Mouse (Mus musculus) small intestine, adult 2 months (tissue): ENCODE measurements around the gene Als2. TPM values are rescaled to one million over a fixed set of nuclear protein-coding genes. Genes with fewer than 3 reads are reported as not detected.

Experiments
- H3K27ac ChIP-seq: fragments of 200-500 bp; 2 replicates; pipeline ENCODE4 v1.5.1; 2012; ENCODE audit warnings: low read depth, low read length, control low read depth, inconsistent platforms; ENCODE audit not compliant: insufficient read depth
- H3K27me3 ChIP-seq: fragments of 200-500 bp; 2 replicates; pipeline ENCODE4 v1.6.1; 2012; ENCODE audit warnings: mild to moderate bottlenecking, moderate library complexity, low read length, inconsistent platforms; ENCODE audit not compliant: control insufficient read depth, insufficient read depth
- H3K36me3 ChIP-seq: fragments of 200-500 bp; 2 replicates; pipeline ENCODE4 v1.6.1; 2012; ENCODE audit warnings: mild to moderate bottlenecking, low read length, control low read depth, inconsistent platforms; ENCODE audit not compliant: control insufficient read depth, insufficient read depth
- H3K4me1 ChIP-seq: fragments of 200-500 bp; 2 replicates; pipeline ENCODE4 v1.6.1; 2012; ENCODE audit warnings: low read length, inconsistent platforms, mixed read lengths; ENCODE audit not compliant: control insufficient read depth, insufficient read depth, insufficient read length
- H3K4me3 ChIP-seq: fragments of 200-500 bp; 2 replicates; pipeline ENCODE4 v1.5.1; 2012; ENCODE audit warnings: low read depth, mild to moderate bottlenecking, control low read depth, inconsistent platforms, low read length, moderate library complexity
- CTCF ChIP-seq: fragments of 200-500 bp; IDR thresholded peaks from 2 replicates; pipeline ENCODE4 v1.5.1; 2012; ENCODE audit warnings: low read depth, mild to moderate bottlenecking, control low read depth, inconsistent platforms, low read length, moderate library complexity, mixed read lengths; ENCODE audit not compliant: insufficient replicate concordance, insufficient read length; ENCODE audit errors: extremely low read depth
- POLR2A ChIP-seq: fragments of 200-500 bp; IDR thresholded peaks from 2 replicates; pipeline ENCODE4 v1.6.1; 2012; ENCODE audit warnings: low read depth, mild to moderate bottlenecking, control low read depth, inconsistent platforms, low read length, moderate library complexity
- WGBS: fragments of 180-500 bp; shearing (Covaris S2); methylation state at CpG from one replicate; pipeline ENCODE4 v1.1.7; 2018; 5-methylcytosine and 5-hydroxymethylcytosine counted together
- polyA plus RNA-seq: library from polyadenylated mRNA; depleted of rRNA; stranded (reverse); fragments of >200 nt; gene quantifications from 2 replicates; pipeline ENCODE4 v1.2.3, GENCODE M21; 2012

Als2 gene
- polyA plus RNA-seq, 1 experiment: 9.2 TPM

DNA sequence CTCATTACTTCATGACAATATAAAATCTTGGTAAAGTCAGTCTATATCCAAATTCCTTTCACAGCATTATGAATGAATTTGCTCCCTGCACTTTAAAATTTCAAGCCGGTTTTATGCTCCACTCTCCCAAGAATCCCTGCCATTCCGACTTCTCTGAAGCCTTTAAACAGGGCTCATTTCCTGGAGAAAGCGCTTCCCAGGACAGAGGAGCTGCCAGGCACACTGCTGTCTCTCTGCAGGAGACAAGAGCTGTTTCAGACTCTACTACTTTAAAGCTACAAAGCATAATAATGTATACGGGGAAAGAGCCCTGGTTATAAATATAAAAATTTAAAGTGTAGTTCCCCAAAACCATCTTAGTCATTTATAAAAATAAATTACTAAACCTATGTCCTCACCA lies 7.8 kb downstream of the Als2 start:
- peaks cover 4% of the 10 kb centered on the region for H3K36me3 ChIP-seq
- no peaks in the 10 kb centered on the region for H3K4me1 ChIP-seq
- no peak overlapping the region for H3K27ac ChIP-seq
- H3K4me3 ChIP-seq: no peak overlapping the region
- no peaks in the 10 kb centered on the region for H3K27me3 ChIP-seq
- TF ChIP-seq POLR2A (no peak), CTCF (no peak)
- 80% methylated on average over 4 of the region's 4 CpGs for whole genome bisulfite sequencing

DNA sequence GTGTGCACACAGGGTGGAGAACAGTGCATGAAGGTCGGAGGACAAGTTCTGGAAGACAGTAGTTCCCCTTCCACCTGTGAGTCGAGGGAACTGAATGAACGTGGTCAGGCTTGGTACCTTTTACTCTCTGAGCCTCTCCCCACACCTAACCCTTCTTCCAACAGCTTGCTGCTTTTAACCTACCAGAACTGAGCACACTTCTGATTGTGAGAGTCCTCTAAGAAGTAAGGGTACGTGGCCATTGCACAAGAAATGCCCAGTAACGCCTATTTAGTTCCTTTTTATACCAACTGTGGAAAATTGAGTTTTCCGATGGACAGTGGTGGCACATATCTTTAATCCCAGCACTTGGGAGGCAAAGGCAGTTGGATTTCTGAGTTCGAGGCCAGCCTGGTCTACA lies 8.5 kb downstream of the Als2 start:
- Histone ChIP-seq H3K27me3 (no peaks in the 10 kb centered on the region), H3K4me3 (no peak overlapping the region), H3K27ac (no peak overlapping the region), H3K36me3 (peaks cover 6% of the 10 kb centered on the region), H3K4me1 (no peaks in the 10 kb centered on the region)
- 81% methylated on average over 7 of the region's 7 CpGs for WGBS
- no peak for TF ChIP-seq POLR2A
- TF ChIP-seq CTCF: no peak

DNA sequence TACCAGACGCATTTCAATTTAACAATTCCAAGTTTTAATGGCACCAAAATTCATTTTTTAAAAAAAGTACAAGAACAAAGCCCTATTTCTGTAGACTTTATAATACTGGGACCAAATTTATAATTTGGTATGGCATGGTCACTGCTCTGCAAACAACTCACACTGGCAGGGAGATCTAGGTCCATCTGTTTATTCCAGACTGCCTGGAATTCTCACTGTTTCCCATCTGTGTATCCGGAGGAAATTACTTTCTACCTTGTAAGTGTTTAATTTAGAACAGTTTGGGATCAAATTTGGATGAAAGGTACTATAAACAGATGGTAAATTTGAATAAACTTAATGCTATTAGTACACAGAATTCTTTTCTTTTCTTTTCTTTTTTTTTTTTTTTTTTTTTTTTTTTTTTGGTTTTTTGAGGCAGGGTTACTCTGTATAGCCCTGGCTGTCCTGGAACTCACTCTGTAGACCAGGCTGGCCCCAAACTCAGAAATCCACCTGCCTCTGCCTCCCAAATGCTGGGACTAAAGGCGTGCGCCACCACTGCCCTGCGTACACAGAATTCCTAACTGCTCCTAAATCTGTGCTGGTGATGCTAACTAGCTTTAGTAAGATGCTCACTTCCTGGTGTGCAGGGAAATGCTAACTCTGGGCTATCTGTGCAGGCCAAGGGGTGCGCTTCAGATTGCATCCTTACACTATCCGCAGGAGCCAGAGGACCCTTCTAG lies 14.8 kb downstream of the Als2 start:
- H3K4me1 ChIP-seq: no peaks in the 10 kb centered on the region
- no peak overlapping the region for H3K4me3 ChIP-seq
- H3K27ac ChIP-seq: no peak overlapping the region
- H3K27me3 ChIP-seq: no peaks in the 10 kb centered on the region
- WGBS: 94% methylated on average over 7 of the region's 7 CpGs
- TF ChIP-seq CTCF (no peak), POLR2A (no peak)
- H3K36me3 ChIP-seq: peaks cover 12% of the 10 kb centered on the region

DNA sequence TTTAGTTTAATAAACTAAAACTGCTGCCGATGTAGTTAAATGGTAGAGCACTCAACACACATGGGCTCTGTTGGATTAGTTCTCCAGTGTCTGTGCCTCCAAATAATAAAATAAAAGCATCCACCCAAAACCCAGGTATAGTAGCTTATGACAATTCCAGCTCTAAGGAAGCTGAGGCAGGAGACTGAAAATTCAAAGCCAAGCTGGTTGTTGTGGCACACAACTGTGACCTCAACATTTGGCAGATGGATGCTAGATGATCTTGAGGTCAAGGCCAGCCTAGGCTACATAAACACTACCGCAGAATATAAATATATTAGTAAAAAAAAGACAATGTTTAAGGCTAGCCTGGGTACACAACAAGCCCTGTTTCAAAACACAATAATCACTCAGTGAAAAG lies 15.4 kb downstream of the Als2 start:
- Histone ChIP-seq H3K4me3 (no peak overlapping the region), H3K36me3 (peaks cover 13% of the 10 kb centered on the region), H3K4me1 (no peaks in the 10 kb centered on the region), H3K27ac (no peak overlapping the region), H3K27me3 (no peaks in the 10 kb centered on the region)
- 91% methylated on average over 2 of the region's 2 CpGs for WGBS
- TF ChIP-seq CTCF (no peak), POLR2A (no peak)

DNA sequence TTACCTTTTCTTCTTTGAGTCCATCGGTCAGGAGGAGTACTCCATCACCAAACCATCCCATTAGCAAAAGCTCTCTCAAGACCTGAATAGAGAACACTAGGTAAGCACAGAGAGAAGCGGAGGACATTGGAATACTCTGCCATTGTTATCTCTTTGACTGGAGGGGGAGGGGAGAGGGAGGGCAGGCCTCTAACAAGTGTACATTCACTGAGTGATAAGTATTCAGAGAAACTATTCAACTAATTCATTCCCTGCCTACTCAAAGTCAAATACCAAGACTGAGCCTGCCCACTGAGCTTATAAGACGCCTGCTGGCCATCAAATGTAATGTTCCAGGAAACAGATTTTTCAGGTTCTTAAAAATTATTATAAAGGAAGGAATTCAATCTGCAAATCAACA lies 16.7 kb downstream of the Als2 start:
- WGBS: 86% methylated on average over 3 of the region's 3 CpGs
- no peak for TF ChIP-seq CTCF
- no peak for TF ChIP-seq POLR2A
- Histone ChIP-seq H3K4me1 (no peaks in the 10 kb centered on the region), H3K27ac (no peak overlapping the region), H3K36me3 (peaks cover 19% of the 10 kb centered on the region), H3K4me3 (no peak overlapping the region), H3K27me3 (no peaks in the 10 kb centered on the region)

DNA sequence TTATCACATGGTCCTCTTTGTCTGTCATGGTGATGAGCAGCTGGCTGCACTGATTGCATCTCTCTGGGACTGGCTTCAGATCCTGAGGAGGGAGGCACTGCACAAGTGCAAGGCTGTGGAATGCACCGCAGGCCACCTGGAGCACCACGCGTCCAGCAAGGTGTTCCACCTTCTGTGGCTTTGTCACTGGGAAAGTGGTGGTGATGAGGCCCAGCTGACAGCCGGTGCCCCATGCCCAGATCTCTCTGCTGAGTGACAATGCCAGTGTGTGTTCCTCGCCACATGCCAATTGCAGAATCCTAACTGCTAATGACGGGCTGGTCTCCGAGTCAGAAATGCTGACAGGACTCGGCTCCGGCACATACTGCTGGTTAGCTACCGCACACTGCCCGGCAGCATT lies 21.6 kb downstream of the Als2 start:
- Histone ChIP-seq H3K36me3 (peaks cover 26% of the 10 kb centered on the region), H3K4me1 (peaks cover 7% of the 10 kb centered on the region; the same call in 1 of the 2 replicates), H3K27ac (no peak overlapping the region), H3K27me3 (no peaks in the 10 kb centered on the region), H3K4me3 (no peak overlapping the region)
- 96% methylated on average over 11 of the region's 11 CpGs for WGBS
- TF ChIP-seq POLR2A: no peak
- TF ChIP-seq CTCF: no peak

DNA sequence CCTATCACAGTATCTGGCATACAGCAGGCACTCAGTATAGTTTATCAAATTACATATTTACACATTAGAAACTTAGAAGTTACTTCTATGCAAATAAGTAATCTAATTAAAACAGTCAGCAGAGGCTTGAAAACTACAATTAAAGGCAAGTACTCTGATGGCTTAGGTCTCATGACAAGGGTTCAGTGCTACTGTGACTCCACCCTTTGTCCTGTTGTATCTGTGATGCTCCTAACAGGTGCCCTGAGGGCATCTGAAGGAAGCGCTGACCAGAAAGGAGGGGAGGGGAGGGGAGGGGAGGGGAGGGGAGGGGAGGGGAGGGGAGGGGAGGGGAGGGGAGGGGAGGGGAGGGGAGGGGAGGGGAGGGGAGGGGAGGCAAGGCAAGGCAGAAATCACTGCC lies 24.1 kb downstream of the Als2 start:
- Histone ChIP-seq H3K4me1 (peaks cover 7% of the 10 kb centered on the region; the same call in 1 of the 2 replicates), H3K36me3 (peaks cover 33% of the 10 kb centered on the region), H3K27me3 (no peaks in the 10 kb centered on the region), H3K4me3 (no peak overlapping the region), H3K27ac (no peak overlapping the region)
- 40% methylated on average over 1 of the region's 1 CpGs for WGBS
- no peak for TF ChIP-seq POLR2A
- TF ChIP-seq CTCF: no peak
